Mouse (Mus musculus): ENCODE measurements around the gene 1700047I17Rik2.
"Not testable (repeated sequence)": the region's sequence is repeated elsewhere in the genome, so short reads cannot be mapped to it uniquely, and the experiment has no call there.

- TF ChIP-seq EP300, CTCF (IDR thresholded peaks at IDR 0.05; ENCODE audit: low read depth): not testable (repeated sequence)
These were observed 64.0 kb downstream of the 1700047I17Rik2 start for GRCm38 (mm10) chr12:55263385-55263784.
